Mouse (Mus musculus) heart, postnatal 10 days (tissue): ENCODE results near the gene Zfp597. TPM values are rescaled to one million over a fixed set of nuclear protein-coding genes. Genes with fewer than 3 reads are reported as not detected.
"Not testable (repeated sequence)": the region's sequence is repeated elsewhere in the genome, so short reads cannot be mapped to it uniquely, and the experiment has no call there.

Experiments
- DNase-seq, 2 experiments: peaks; one replicate each; pipeline ENCODE4 v3.0.0; 2021
- intact Hi-C: fragments of 180-260 bp; cut with DNase I; formaldehyde crosslinking; loops from one replicate; pipeline ENCODE4 v1.15.1; 2025
- total RNA-seq, 2 experiments: library from RNA; stranded (reverse); gene quantifications; 2 replicates each; pipeline ENCODE4 v1.2.3; 2021

The Zfp597 gene
- total RNA-seq, 2 experiments from 2014 or later, result 11.3 to 12.7 TPM

- no peak for DNase-seq
- intact Hi-C loops, result loop anchor here (1.0 to 2.0 kb wide), 2 partner anchors 10 to 23 kb away; no protein-coding TSS in a partner anchor
These were observed 12.5 kb downstream of the Zfp597 start for GRCm38 (mm10) chr16:3871815-3872214.

- DNase-seq, result no peak
- intact Hi-C loops, result no loop called here
These were observed 25.1 kb downstream of the Zfp597 start for GRCm38 (mm10) chr16:3859254-3859653.

GRCm38 (mm10) chr16:3855776-3856175 is 28.6 kb downstream of the Zfp597 start:
- intact Hi-C loops, result no loop called here

GRCm38 (mm10) chr16:3854437-3855182 is 29.8 kb downstream of the Zfp597 start:
- no peak for DNase-seq
- intact Hi-C loops, result no loop called here

More at GRCm38 (mm10) chr16:3855776-3856175, 28.6 kb downstream of the Zfp597 start:
- DNase-seq, result no peak

- DNase-seq, result no peak
- intact Hi-C loops, result no loop called here
These were observed 31.8 kb downstream of the Zfp597 start for GRCm38 (mm10) chr16:3852586-3852985.

GRCm38 (mm10) chr16:3851301-3851700 is 33.1 kb downstream of the Zfp597 start:
- intact Hi-C loops, DNase-seq: not testable (repeated sequence)

- intact Hi-C loops, result loop anchor here (2.0 to 10.0 kb wide), 4 partner anchors 22 to 226 kb away; partner anchors contain the start of genes Gm20695, Slx4, Trap1 and Zfp597
These were observed 35.9 kb downstream of the Zfp597 start for GRCm38 (mm10) chr16:3848416-3848815.

GRCm38 (mm10) chr16:3847871-3848270 is 36.5 kb downstream of the Zfp597 start:
- no peak for DNase-seq
- intact Hi-C loops, result loop anchor here (2.0 to 10.0 kb wide), 5 partner anchors 23 to 227 kb away; partner anchors contain the start of genes 1700037C18Rik, Cluap1, Gm20695 and Slx4

More at GRCm38 (mm10) chr16:3848416-3848815, 35.9 kb downstream of the Zfp597 start:
- no peak for DNase-seq

- intact Hi-C loops, result loop anchor here (2.0 to 10.0 kb wide), 4 partner anchors 35 to 228 kb away; partner anchors contain the start of genes 1700037C18Rik, Cluap1, Gm20695 and Slx4
These were observed 37.4 kb downstream of the Zfp597 start, which contains the start of gene Zfp174 for GRCm38 (mm10) chr16:3846711-3847518. TSS of gene Zfp174 (plus strand) at chr16:3847268.

GRCm38 (mm10) chr16:3843796-3844195 is 40.6 kb downstream of the Zfp597 start:
- intact Hi-C loops, result loop anchor here (5.0 to 10.0 kb wide), 3 partner anchors 204 to 369 kb away; partner anchors contain the start of genes Crebbp and Trap1
- no peak for DNase-seq

More at GRCm38 (mm10) chr16:3846711-3847518, 37.4 kb downstream of the Zfp597 start, which contains the start of gene Zfp174:
- peak; percentile 97 to 98 for DNase-seq

- DNase-seq, result no peak
- intact Hi-C loops, result loop anchor here (5.0 to 10.0 kb wide), 3 partner anchors 204 to 369 kb away; partner anchors contain the start of genes Crebbp and Trap1
These were observed 41.4 kb downstream of the Zfp597 start for GRCm38 (mm10) chr16:3842989-3843388.

- intact Hi-C loops, result loop anchor here (2.0 to 5.0 kb wide), 2 partner anchors 69 to 448 kb away; partner anchors contain the start of genes 1700037C18Rik and Cluap1
- peak; percentile 50 to 62 for DNase-seq
These were observed 45.0 kb downstream of the Zfp597 start for GRCm38 (mm10) chr16:3839157-3839885.

GRCm38 (mm10) chr16:3835461-3835860 is 48.9 kb downstream of the Zfp597 start:
- intact Hi-C loops, result loop anchor here (5.0 kb wide), 1 partner anchor 452 kb away; no protein-coding TSS in a partner anchor
- no peak for DNase-seq

- intact Hi-C loops, result no loop called here
- no peak for DNase-seq
These were observed 53.7 kb downstream of the Zfp597 start, which contains the start of gene Olfr15 for GRCm38 (mm10) chr16:3830588-3831109. TSS of gene Olfr15 (plus strand) at chr16:3830878.

GRCm38 (mm10) chr16:3829727-3830126 is 54.6 kb downstream of the Zfp597 start:
- no peak for DNase-seq
- intact Hi-C loops, result no loop called here

- intact Hi-C loops, result no loop called here
- no peak for DNase-seq
These were observed 56.3 kb downstream of the Zfp597 start for GRCm38 (mm10) chr16:3828021-3828420.

GRCm38 (mm10) chr16:3820202-3820601 is 64.2 kb downstream of the Zfp597 start:
- intact Hi-C loops, result no loop called here
- peak; percentile 29 to 30 for DNase-seq

GRCm38 (mm10) chr16:3814667-3815066 is 69.7 kb downstream of the Zfp597 start:
- DNase-seq, intact Hi-C loops: not testable (repeated sequence)
